ENCODE assay signal across 14 mouse cellular contexts in genomic region chr7:65359774-65360173, GRCm38 (mm10).
DNase-seq lines count a peak whose midpoint lies in the region; ATAC-seq and TF ChIP-seq lines count a peak whose summit lies in the region.
"Had no signal": no experiment of that assay in that cellular context is flagged by ENCODE, and none has a peak within 500 bp of the region (broad histone marks: within the 10 kb centered on the region; RNA-seq: fewer than 3 reads in every experiment).

No protein-coding gene starts in this region.

- peaks cover 30% of the 10 kb centered on the region for H3K79me2 ChIP-seq in liver, adult 2 months (ENCODE audit: control insufficient read depth, insufficient read depth, low read length)

- H3K4me2 ChIP-seq in liver, embryonic 12.5 days: no peak overlapping the region
- no peak overlapping the region for H3K4me2 ChIP-seq in intestine, embryonic 16.5 days (ENCODE audit: low read depth, low read length)
- H3K4me2 ChIP-seq in stomach, postnatal 0 days (replicated peaks; ENCODE audit: low read depth): 0 out of 2 replicates have a peak overlapping the region, but pooled peaks have one; percentile 11
- no peak overlapping the region for H3K4me2 ChIP-seq in hindbrain, embryonic 12.5 days (replicated peaks)
- H3K4me2 ChIP-seq: neural tube, embryonic 12.5 days had no signal

- TF ChIP-seq EP300 in stomach, postnatal 0 days (optimal IDR thresholded peaks at IDR 0.05): no peak

- H3K27ac ChIP-seq in liver, adult 2 months (replicated peaks; ENCODE audit: insufficient read depth, low read depth, low read length): no peak overlapping the region
- H3K27ac ChIP-seq in liver, embryonic 12.5 days: no peak overlapping the region
- no peak overlapping the region for H3K27ac ChIP-seq in intestine, embryonic 16.5 days (ENCODE audit: low read length)
- H3K27ac ChIP-seq in stomach, postnatal 0 days (replicated peaks): 0 out of 2 replicates have a peak overlapping the region, but pooled peaks have one; percentile 20
- H3K27ac ChIP-seq in hindbrain, embryonic 12.5 days: no peak overlapping the region
- H3K27ac ChIP-seq: neural tube, embryonic 12.5 days had no signal

- no peaks in the 10 kb centered on the region for H3K36me3 ChIP-seq in liver, adult 2 months (ENCODE audit: control insufficient read depth, insufficient read depth, low read length)
- H3K36me3 ChIP-seq in liver, embryonic 12.5 days: no peaks in the 10 kb centered on the region
- H3K36me3 ChIP-seq in intestine, embryonic 16.5 days (ENCODE audit: control insufficient read depth, insufficient read depth, low read length): no peaks in the 10 kb centered on the region
- no peaks in the 10 kb centered on the region for H3K36me3 ChIP-seq in stomach, postnatal 0 days (ENCODE audit: control insufficient read depth, insufficient read depth, low read length)
- no peaks in the 10 kb centered on the region for H3K36me3 ChIP-seq in hindbrain, embryonic 12.5 days
- H3K36me3 ChIP-seq: neural tube, embryonic 12.5 days had no signal

- no peak for TF ChIP-seq CTCF in liver, adult 2 months (IDR thresholded peaks at IDR 0.05; ENCODE audit: low read depth, low read length)
- no peak for TF ChIP-seq CTCF in stomach, postnatal 0 days (IDR thresholded peaks at IDR 0.05; ENCODE audit: low read depth)

- H3K4me3 ChIP-seq in liver, adult 2 months (ENCODE audit: insufficient read depth, low read depth, low read length): no peak overlapping the region
- H3K4me3 ChIP-seq in liver, embryonic 12.5 days: no peak overlapping the region
- no peak overlapping the region for H3K4me3 ChIP-seq in intestine, embryonic 16.5 days (ENCODE audit: low read length)
- H3K4me3 ChIP-seq in stomach, postnatal 0 days (ENCODE audit: low read depth, low read length): no peak overlapping the region
- no peak overlapping the region for H3K4me3 ChIP-seq in hindbrain, embryonic 12.5 days
- H3K4me3 ChIP-seq: neural tube, embryonic 12.5 days had no signal

- no peak for TF ChIP-seq POLR2A in liver, adult 2 months (IDR thresholded peaks at IDR 0.05; ENCODE audit: extremely low read depth, insufficient read depth, low read length)

- H3K9me3 ChIP-seq in liver, embryonic 12.5 days (replicated peaks): no peaks in the 10 kb centered on the region
- no peaks in the 10 kb centered on the region for H3K9me3 ChIP-seq in intestine, embryonic 16.5 days (ENCODE audit: control insufficient read depth, low read length)
- H3K9me3 ChIP-seq in stomach, postnatal 0 days (ENCODE audit: control insufficient read depth, low read length): no peaks in the 10 kb centered on the region
- no peaks in the 10 kb centered on the region for H3K9me3 ChIP-seq in hindbrain, embryonic 12.5 days (replicated peaks)
- H3K9me3 ChIP-seq: G1E; neural tube, embryonic 12.5 days had no signal

- peaks cover 22% of the 10 kb centered on the region for H3K4me1 ChIP-seq in liver, adult 2 months (ENCODE audit: control insufficient read depth, insufficient read depth, low read length)
- H3K4me1 ChIP-seq in liver, embryonic 12.5 days: peaks cover 8% of the 10 kb centered on the region; the same call in 1 of the 2 replicates
- peaks cover 34% of the 10 kb centered on the region for H3K4me1 ChIP-seq in intestine, embryonic 16.5 days (ENCODE audit: control insufficient read depth, insufficient read depth, low read length)
- H3K4me1 ChIP-seq in stomach, postnatal 0 days (replicated peaks; ENCODE audit: control insufficient read depth, insufficient read depth): peaks cover 3% of the 10 kb centered on the region
- 0 out of 2 replicates have a peak, but pooled peaks cover 14% of the 10 kb centered on the region for H3K4me1 ChIP-seq in hindbrain, embryonic 12.5 days

- peak; percentile 27 for DNase-seq in adrenal gland, postnatal 14 days
- DNase-seq in adrenal gland, postnatal 4 days (ENCODE audit: low spot score in 2 of 2): no peak
- peak; percentile 83 for DNase-seq in liver, adult 2 months (ENCODE audit: extremely low read depth, low read depth, low spot score)
- peak; percentile 32 for DNase-seq in stomach, postnatal 0 days (ENCODE audit: low spot score)
- no peak for DNase-seq in right cerebral cortex, postnatal 36 days (ENCODE audit: low spot score in 2 of 2)
- DNase-seq: cerebellum, adult 11-12 months; embryo, embryonic 11 days; heart, postnatal 10 days had no signal

- no peak for ATAC-seq in liver, embryonic 12.5 days
- peak; percentile 45 for ATAC-seq in intestine, embryonic 16.5 days
- ATAC-seq in stomach, postnatal 0 days (ENCODE audit: low FRiP score, low TSS enrichment): peak; percentile 60
- no peak for ATAC-seq in hindbrain, embryonic 12.5 days (ENCODE audit: low FRiP score)
- ATAC-seq: inflammation-experienced regulatory T-cells, adult 6 months had no signal

- H3K9ac ChIP-seq in liver, adult 2 months (ENCODE audit: low read depth, low read length): no peak overlapping the region
- H3K9ac ChIP-seq in liver, embryonic 12.5 days: no peak overlapping the region
- no peak overlapping the region for H3K9ac ChIP-seq in intestine, embryonic 16.5 days (ENCODE audit: low read depth, low read length)
- H3K9ac ChIP-seq in stomach, postnatal 0 days (ENCODE audit: low read length): no peak overlapping the region
- no peak overlapping the region for H3K9ac ChIP-seq in hindbrain, embryonic 12.5 days
- H3K9ac ChIP-seq: neural tube, embryonic 12.5 days had no signal

- H3K27me3 ChIP-seq in liver, adult 2 months (ENCODE audit: control insufficient read depth, insufficient read depth, low read length): no peaks in the 10 kb centered on the region
- H3K27me3 ChIP-seq in liver, embryonic 12.5 days (replicated peaks): 0 out of 2 replicates have a peak, but pooled peaks cover 4% of the 10 kb centered on the region
- no peaks in the 10 kb centered on the region for H3K27me3 ChIP-seq in intestine, embryonic 16.5 days (replicated peaks; ENCODE audit: control insufficient read depth, insufficient read depth, low read length)
- no peaks in the 10 kb centered on the region for H3K27me3 ChIP-seq in stomach, postnatal 0 days (ENCODE audit: control insufficient read depth, insufficient read depth, low read length)
- no peaks in the 10 kb centered on the region for H3K27me3 ChIP-seq in hindbrain, embryonic 12.5 days
- H3K27me3 ChIP-seq: neural tube, embryonic 12.5 days had no signal

- 39% methylated on average over 8 of the region's 8 CpGs for WGBS in liver, adult 2 months
- WGBS in liver, embryonic 12.5 days (ENCODE audit: insufficient replicate concordance): 65% methylated on average over 8 of the region's 8 CpGs
- WGBS in intestine, embryonic 16.5 days: 59% methylated on average over 8 of the region's 8 CpGs
- WGBS in stomach, postnatal 0 days: 35% methylated on average over 8 of the region's 8 CpGs
- 87% methylated on average over 8 of the region's 8 CpGs for WGBS in hindbrain, embryonic 12.5 days

Comparison
In these comparisons a context has a peak if more than half of its experiments do, and no peak if none do; other contexts are left out.
1. DNase-seq: peak in adrenal gland, postnatal 14 days (single experiment), liver, adult 2 months (single experiment) and stomach, postnatal 0 days (single experiment); none in adrenal gland, postnatal 4 days (0 of 2) and right cerebral cortex, postnatal 36 days (0 of 2).
2. ATAC-seq: peak in intestine, embryonic 16.5 days (single experiment) and stomach, postnatal 0 days (single experiment); none in liver, embryonic 12.5 days (single experiment) and hindbrain, embryonic 12.5 days (single experiment).